Mouse (Mus musculus) stomach, postnatal 0 days (tissue): Measurements from ENCODE around the gene Dyrk3. TPM values are rescaled to one million over a fixed set of nuclear protein-coding genes. Genes with fewer than 3 reads are reported as not detected.
"Not testable (repeated sequence)": the region's sequence is repeated elsewhere in the genome, so short reads cannot be mapped to it uniquely, and the experiment has no call there.

ENCODE experiments used
- ATAC-seq: fragments of 200-750 bp; cut with Nextera tagmentation; 2 replicates; pipeline ENCODE4 v1.8.0; 2017; ENCODE audit not compliant: low FRiP score, low TSS enrichment
- DNase-seq: peaks from one replicate; pipeline ENCODE4 v3.0.0-alpha.2; 2016; ENCODE audit warnings: low spot score
- H3K27ac ChIP-seq: fragments of 300-500 bp; sonication (generic); replicated peaks from 2 replicates; pipeline ENCODE4 v1.5.1; 2014; ENCODE audit warnings: mild to moderate bottlenecking, control low read depth
- H3K27me3 ChIP-seq: fragments of 300-500 bp; sonication (generic); 2 replicates; pipeline ENCODE4 v1.6.1; 2014; ENCODE audit warnings: low read length; ENCODE audit not compliant: control insufficient read depth, insufficient read depth
- H3K36me3 ChIP-seq: fragments of 300-500 bp; sonication (generic); 2 replicates; pipeline ENCODE4 v1.6.1; 2014; ENCODE audit warnings: low read length, mixed read lengths; ENCODE audit not compliant: control insufficient read depth, insufficient read depth
- H3K4me1 ChIP-seq: fragments of 300-500 bp; sonication (generic); replicated peaks from 2 replicates; pipeline ENCODE4 v1.6.1; 2014; ENCODE audit warnings: antibody characterized with exemption; ENCODE audit not compliant: control insufficient read depth, insufficient read depth
- H3K4me2 ChIP-seq: fragments of 300-500 bp; sonication (generic); replicated peaks from 2 replicates; pipeline ENCODE4 v1.6.1; 2014; ENCODE audit warnings: low read depth, mild to moderate bottlenecking, control low read depth, moderate library complexity
- H3K4me3 ChIP-seq: fragments of 300-500 bp; sonication (generic); 2 replicates; pipeline ENCODE4 v1.5.1; 2014; ENCODE audit warnings: low read depth, low read length, control low read depth
- H3K9ac ChIP-seq: fragments of 300-500 bp; sonication (generic); 2 replicates; pipeline ENCODE4 v1.6.1; 2014; ENCODE audit warnings: mild to moderate bottlenecking, low read length, control low read depth, mixed read lengths
- H3K9me3 ChIP-seq: fragments of 300-500 bp; sonication (generic); 2 replicates; pipeline ENCODE4 v1.6.1; 2016; ENCODE audit warnings: low read length; ENCODE audit not compliant: control insufficient read depth
- CTCF ChIP-seq: IDR thresholded peaks from 2 replicates; pipeline ENCODE4 v1.5.1; 2016; ENCODE audit warnings: antibody characterized with exemption, low read depth, mild to moderate bottlenecking, moderate library complexity
- EP300 ChIP-seq: optimal IDR thresholded peaks from 2 replicates; pipeline ENCODE3; 2016; ENCODE audit warnings: antibody characterized with exemption
- WGBS: fragments of 180-500 bp; shearing (Covaris S2); extraction: QIAGEN DNeasy Blood & Tissue Kit; methylation state at CpG from one replicate; pipeline ENCODE4 v1.1.7; 2014; 5-methylcytosine and 5-hydroxymethylcytosine counted together
- polyA plus RNA-seq: library from polyadenylated mRNA; unstranded; fragments of >200 nt; fragmentation: Nextera tagmentation; extraction: Ambion mirVana; gene quantifications from 2 replicates; pipeline ENCODE4 v1.2.1, GENCODE M21; 2015

The Dyrk3 gene
- polyA plus RNA-seq, 1 experiment from 2014 or later = 1.4 TPM

- 72% methylated on average over 6 of the region's 6 CpGs for WGBS
- H3K36me3 ChIP-seq = peaks cover 33% of the 10 kb centered on the region
- TF ChIP-seq EP300 = no peak
- TF ChIP-seq CTCF = no peak
Measured at GRCm38 (mm10) chr1:131164427-131164826, 26.3 kb upstream of the Dyrk3 start.

GRCm38 (mm10) chr1:131161091-131161490 lies 23.0 kb upstream of the Dyrk3 start:
- Histone ChIP-seq H3K27me3 (no peaks in the 10 kb centered on the region), H3K36me3 (peaks cover 19% of the 10 kb centered on the region), H3K4me3 (no peak overlapping the region), H3K4me2 (no peak overlapping the region), H3K9me3 (no peaks in the 10 kb centered on the region), H3K4me1 (no peaks in the 10 kb centered on the region), H3K27ac (no peak overlapping the region), H3K9ac (no peak overlapping the region)
- no peak for TF ChIP-seq CTCF
- TF ChIP-seq EP300 = no peak
- no peak for ATAC-seq
- DNase-seq = no peak
- 69% methylated on average over 11 of the region's 11 CpGs for WGBS

More at GRCm38 (mm10) chr1:131164427-131164826, 26.3 kb upstream of the Dyrk3 start:
- H3K9me3 ChIP-seq = no peaks in the 10 kb centered on the region
- no peak overlapping the region for H3K27ac ChIP-seq
- no peaks in the 10 kb centered on the region for H3K27me3 ChIP-seq
- no peak overlapping the region for H3K4me2 ChIP-seq
- ATAC-seq (peak; percentile 39; the same call in 1 of the 2 replicates), DNase-seq (no peak)
- H3K4me3 ChIP-seq = no peak overlapping the region
- H3K9ac ChIP-seq = no peak overlapping the region
- no peaks in the 10 kb centered on the region for H3K4me1 ChIP-seq

DNA sequence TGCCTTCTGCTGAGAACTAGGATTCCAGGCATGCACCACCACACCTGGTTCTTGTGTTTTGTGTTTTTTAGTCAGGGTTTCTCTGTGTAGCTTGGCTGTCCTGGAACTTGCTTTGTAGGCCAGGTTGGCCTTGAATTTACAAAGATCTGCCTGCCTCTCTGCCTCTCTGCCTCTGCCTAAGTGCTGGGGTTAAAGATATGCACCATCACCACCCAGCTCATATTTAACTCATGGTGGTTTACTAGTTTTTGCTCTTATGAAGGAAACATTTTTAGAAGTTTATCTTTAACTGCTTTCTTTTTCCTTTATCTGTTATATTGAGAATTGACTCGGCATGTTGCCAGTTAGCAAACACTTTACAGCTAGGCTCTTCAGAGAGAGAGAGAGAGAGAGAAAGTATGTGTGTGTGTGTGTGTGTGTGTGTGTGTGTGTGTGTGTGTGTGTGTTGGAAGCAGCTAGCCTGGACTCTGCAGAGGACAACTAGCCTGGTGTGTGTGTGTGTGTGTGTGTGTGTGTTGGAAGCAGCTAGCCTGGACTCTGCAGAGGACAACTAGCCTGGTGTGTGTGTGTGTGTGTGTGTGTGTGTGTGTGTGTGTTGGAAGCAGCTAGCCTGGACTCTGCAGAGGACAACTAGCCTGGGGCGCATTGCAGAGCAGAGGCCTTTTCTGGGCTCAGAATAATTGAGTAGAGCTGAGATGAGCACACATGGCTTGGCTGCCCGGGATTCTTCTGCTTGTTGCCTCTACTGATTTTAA lies 21.6 kb upstream of the Dyrk3 start:
- DNase-seq, H3K27me3 ChIP-seq, H3K9me3 ChIP-seq, H3K27ac ChIP-seq, H3K9ac ChIP-seq, H3K4me3 ChIP-seq, H3K4me2 ChIP-seq, H3K4me1 ChIP-seq: not testable (repeated sequence)
- WGBS = 88% methylated on average over 3 of the region's 3 CpGs
- H3K36me3 ChIP-seq = peaks cover 18% of the 10 kb centered on the region
- peak; percentile 64 for ATAC-seq

DNA sequence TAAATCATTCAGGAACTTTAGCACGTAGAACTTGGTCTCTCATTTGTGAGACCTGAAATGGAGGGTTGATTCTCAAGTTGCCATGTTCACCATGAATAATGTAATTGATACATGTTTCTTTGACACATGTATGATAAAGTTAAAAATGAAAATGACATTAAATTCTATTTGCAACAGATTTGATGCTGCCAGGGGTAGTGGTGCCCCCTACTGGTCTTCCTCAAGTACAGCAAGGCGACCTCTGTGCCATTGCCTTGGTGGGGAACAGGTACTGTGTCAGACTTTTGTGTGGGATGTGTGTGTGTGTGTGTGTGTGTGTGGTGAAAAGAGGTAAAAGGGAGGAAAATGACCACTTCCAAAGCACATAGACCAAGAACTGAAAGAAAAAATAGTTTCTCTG lies 17.3 kb upstream of the Dyrk3 start:
- WGBS = 51% methylated on average over 2 of the region's 2 CpGs
- H3K9ac ChIP-seq = no peak overlapping the region
- no peak overlapping the region for H3K4me3 ChIP-seq
- H3K27me3 ChIP-seq = no peaks in the 10 kb centered on the region
- peaks cover 3% of the 10 kb centered on the region for H3K36me3 ChIP-seq
- ATAC-seq = no peak
- no peak overlapping the region for H3K27ac ChIP-seq
- peak; percentile 93 for TF ChIP-seq CTCF
- TF ChIP-seq EP300 = no peak
- DNase-seq = peak; percentile 50
- no peak overlapping the region for H3K4me2 ChIP-seq
- H3K4me1 ChIP-seq = no peaks in the 10 kb centered on the region
- no peaks in the 10 kb centered on the region for H3K9me3 ChIP-seq

DNA sequence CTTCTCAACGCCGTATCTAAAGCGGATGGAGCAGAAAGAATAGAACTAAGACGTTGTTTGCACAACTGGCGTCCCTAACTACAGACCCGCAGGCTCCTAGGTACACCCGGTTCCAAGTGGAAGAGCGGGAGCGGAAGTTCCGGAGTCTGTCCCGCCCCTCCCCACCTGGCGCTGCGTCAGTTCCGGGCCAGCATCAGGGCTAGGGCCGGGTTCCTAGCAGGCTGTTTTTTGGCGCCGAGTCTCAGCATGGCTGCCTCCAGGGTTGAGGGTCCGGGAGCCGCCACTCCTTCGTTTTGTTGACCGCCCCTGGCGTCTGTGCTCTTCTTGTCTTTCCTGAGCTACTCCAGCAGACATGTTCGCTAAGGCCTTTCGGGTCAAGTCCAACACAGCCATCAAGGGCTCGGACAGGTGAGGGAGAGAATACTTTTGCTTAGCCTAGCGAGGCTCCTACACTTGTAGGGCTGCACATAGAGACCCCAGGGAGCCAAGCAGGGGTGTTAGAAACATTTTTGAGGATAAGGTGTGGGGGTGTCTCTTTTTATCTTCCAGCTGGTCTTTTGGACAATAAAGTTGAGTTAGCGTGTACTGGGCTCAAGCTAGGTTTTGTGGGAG lies 15.0 kb upstream of the Dyrk3 start, which contains the start of gene Eif2d:
Eif2d (plus strand) TSS at position 164 of the 612 bp plus-strand sequence.
- H3K4me3 ChIP-seq = peak within 1 kb of the TSS; percentile 68
- H3K9ac ChIP-seq = peak within 1 kb of the TSS; percentile 75
- no peaks in the 10 kb centered on the region for H3K27me3 ChIP-seq
- no peaks in the 10 kb centered on the region for H3K36me3 ChIP-seq
- WGBS = under 1% methylated on average over 27 of the region's 27 CpGs
- DNase-seq = peak; percentile 95
- H3K4me2 ChIP-seq = peak within 1 kb of the TSS; percentile 90
- peak; percentile 99 for ATAC-seq
- TF ChIP-seq EP300 = no peak
- TF ChIP-seq CTCF = no peak
- H3K27ac ChIP-seq = peak within 1 kb of the TSS; percentile 76
- H3K9me3 ChIP-seq = no peaks in the 10 kb centered on the region
- no peaks in the 10 kb centered on the region for H3K4me1 ChIP-seq

DNA sequence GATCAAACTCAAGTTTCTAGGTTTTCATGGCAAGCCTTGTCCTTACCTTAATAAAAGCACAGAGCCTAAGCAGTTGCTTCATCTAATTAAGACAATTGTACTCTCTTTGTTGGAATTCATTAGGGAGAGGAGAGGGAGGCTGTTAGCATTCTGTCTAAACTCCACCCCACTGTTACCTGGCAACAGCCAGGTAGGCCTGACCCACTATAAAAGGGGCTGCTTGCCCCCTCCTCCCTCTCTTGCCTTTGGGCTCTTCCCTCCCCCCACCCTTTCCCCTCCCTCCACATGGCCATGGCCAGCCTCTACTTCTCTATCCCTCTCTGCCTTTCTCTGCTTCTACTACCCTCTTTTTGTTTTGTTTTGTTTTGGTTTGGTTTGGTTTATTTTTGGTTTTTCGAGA lies 11.4 kb upstream of the Dyrk3 start:
- H3K9me3 ChIP-seq = no peaks in the 10 kb centered on the region
- no peak for ATAC-seq
- H3K27ac ChIP-seq = no peak overlapping the region
- H3K27me3 ChIP-seq = no peaks in the 10 kb centered on the region
- H3K4me3 ChIP-seq = no peak overlapping the region
- no peaks in the 10 kb centered on the region for H3K4me1 ChIP-seq
- WGBS = 67% methylated on average over 1 of the region's 1 CpGs
- TF ChIP-seq EP300 = no peak
- no peak for DNase-seq
- H3K9ac ChIP-seq = no peak overlapping the region
- no peak overlapping the region for H3K4me2 ChIP-seq
- no peaks in the 10 kb centered on the region for H3K36me3 ChIP-seq
